Mouse (Mus musculus) CD4-positive, CD25-positive, alpha-beta regulatory T cell, adult 2 months (primary cell): ENCODE measurements at regions not wholly inside any gene's neighbourhood (a gene's known extent, or its start where the extent isn't known, plus 50 kb on each side); places are given as distances from the start of the nearest gene placed in this dataset.

Experiments used
- DNase-seq: peaks from one replicate; pipeline ENCODE4 v3.0.0-alpha.2; 2012; ENCODE audit warnings: low read depth, low spot score

DNA sequence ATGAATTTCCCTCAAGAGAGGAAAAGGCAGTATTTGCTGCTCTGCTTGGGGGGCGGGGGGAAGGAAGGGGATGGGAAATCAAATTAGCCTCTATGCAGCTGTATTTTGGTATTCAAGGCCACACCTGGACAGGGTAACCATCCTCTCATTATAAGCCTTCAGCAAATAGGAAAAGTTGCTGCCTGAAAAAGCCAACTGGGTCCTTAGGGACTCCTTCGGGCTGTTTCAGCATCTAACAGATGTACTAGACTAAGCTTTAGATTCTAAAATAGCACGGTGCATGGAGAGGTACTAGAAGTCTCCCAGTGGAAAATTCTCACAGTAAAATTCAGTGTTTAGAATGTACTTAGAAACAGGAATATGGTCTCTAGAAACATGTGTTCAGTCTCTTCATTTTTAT lies 183.1 kb downstream of the Gm13691 start:
- no peak for DNase-seq

GRCm38 (mm10) chr2:84183624-84184287 lies 193.4 kb downstream of the Gm13691 start:
- no peak for DNase-seq

GRCm38 (mm10) chr2:84184288-84185015 lies 194.1 kb downstream of the Gm13691 start:
- no peak for DNase-seq

GRCm38 (mm10) chr2:84185016-84185330 lies 194.6 kb downstream of the Gm13691 start:
- no peak for DNase-seq

DNA sequence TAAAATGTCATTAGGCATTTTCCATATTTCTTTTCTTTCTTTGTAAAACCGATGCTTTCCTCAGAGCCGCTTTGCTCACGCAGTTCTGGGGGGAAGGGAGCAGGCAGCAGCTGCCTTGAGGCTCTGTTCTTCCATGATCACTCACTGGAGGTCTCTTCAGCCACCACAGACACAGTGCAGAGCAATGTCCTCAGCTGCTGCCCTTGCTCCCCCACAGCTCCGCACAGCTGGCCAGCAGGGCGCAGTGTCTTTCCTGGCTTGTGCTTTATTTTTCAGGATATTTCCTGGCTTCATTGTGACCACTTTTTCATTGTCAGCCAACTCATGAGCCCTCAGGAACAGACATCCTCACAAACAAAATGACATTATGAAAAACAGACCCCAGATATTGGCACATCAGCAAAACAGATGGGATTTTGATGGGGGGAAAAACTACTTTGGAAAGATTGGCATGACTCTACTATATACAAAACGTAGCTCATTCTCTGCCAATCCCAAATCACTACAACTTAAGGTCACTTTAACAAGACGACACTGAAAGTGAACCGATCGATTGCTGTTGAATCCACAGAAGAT lies 195.9 kb downstream of the Gm13691 start:
- no peak for DNase-seq

GRCm38 (mm10) chr2:84187456-84187855 lies 197.1 kb downstream of the Gm13691 start:
- no peak for DNase-seq

- DNase-seq = no peak
These were observed 198.9 kb downstream of the Gm13691 start for GRCm38 (mm10) chr2:84189302-84189701.

DNA sequence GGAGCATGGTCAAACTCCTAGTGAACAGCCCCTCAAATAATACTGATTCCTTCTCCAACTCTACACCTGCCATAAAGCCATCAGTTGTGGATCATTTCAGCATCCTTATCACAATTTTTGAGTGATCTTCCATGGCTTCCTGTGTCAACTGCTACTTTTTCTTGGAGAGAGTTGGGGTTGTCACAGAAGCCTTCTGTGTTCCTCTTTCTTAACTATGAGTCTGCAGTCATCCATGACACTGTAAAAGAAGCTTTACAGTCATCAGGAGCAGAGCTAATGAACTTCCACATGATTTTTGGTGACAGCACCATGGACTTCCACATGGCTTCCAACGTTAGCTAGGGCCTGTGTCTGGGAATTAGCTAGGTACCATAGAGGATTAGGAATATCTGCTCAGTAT lies 208.1 kb downstream of the Calcrl start:
- no peak for DNase-seq

DNA sequence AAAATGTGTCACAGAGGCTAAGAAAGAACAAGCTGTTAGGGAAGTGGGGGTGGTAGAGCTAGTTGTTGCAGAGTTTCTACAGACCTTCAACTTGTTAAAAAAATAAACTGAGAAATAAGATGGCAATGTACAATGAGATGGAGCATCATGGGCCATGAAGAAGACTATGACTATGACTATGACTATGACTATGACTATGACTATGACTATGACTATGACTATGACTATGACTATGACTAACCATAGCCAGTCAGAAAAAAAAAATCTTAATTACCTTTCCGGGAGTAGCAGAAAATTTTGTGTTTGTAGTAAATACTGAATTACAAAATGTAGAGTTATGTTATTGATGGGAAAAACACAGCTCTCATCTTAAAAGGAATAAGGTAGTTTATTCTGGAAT lies 203.2 kb downstream of the Calcrl start:
- no peak for DNase-seq

DNA sequence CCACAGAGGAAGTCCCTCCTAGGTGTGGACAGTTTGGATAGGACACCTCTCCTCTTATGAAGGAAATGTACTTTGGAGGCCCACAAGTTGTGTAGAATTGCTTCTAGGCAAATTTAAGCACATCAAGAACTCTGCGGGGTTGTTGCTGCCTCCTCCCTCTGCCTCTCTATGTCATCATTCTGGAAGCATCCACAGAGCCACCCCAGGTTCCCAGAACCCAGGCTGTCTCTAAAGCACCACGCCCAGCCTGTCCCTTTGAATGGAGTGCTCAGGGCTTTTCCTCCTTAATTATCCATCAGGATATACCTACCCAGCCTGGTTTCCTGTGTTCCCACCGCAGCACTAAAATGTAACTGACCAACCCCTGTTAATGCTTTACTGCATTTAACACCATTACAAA lies 195.4 kb downstream of the Calcrl start:
- no peak for DNase-seq

DNA sequence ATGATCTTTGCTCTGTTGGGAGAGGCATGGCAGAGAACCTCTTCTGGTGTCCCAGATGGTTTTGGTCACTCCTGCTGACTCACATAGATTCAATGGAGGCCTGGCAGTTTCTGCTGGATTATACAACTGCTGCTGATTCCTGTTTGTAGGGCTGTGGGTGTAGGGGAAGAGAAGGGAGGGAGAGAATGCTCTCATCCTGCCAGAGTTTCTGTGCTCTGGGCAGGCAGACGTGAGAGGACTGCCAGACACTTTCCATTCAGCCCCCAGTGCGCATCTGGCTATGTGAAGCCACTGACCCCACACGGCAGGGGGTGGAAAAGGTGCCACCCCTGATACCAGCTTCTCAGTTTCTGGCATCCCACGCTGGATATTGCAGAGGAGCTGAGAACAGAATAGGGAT lies 189.6 kb downstream of the Calcrl start:
- DNase-seq = no peak

DNA sequence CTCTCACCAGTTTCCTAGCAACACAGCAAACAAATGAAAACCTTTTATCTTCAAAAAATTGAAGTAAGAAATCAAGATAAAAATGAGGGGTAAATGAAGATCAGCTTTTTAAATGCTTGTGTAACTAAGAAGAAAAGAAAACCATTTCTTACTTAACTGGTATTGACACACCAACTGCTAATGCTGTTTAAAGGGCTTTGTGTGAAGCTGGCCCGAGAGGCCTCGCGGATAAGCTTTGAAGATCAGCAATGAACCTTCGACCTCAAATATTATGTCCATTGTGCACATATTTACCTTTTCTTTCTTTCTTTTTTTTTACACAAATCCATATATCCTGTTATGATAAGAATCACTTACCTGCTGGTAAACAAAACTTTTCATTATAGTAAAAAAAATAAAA lies 184.0 kb downstream of the Calcrl start:
- DNase-seq = no peak

GRCm38 (mm10) chr2:84241986-84242385 lies 183.2 kb downstream of the Calcrl start:
- no peak for DNase-seq

DNA sequence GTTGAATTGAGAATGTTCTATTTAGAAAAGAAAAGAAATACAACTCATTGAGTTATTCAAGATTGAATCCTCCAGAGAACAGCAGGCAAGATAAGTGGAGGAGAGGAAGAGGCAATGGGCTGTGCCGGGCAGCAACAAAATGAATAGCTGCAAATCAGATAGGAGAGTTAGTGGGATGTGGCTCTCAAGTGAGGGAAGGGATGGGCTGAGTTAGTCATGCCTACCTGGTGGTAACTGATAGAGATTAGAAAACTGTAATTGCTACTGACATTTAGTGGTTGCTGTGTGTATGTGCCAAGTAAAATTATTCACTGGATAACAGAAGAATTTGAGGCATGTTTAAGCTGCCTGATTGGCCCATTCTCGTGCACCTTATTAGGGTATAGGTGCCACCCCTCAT lies 179.3 kb downstream of the Calcrl start:
- no peak for DNase-seq

DNA sequence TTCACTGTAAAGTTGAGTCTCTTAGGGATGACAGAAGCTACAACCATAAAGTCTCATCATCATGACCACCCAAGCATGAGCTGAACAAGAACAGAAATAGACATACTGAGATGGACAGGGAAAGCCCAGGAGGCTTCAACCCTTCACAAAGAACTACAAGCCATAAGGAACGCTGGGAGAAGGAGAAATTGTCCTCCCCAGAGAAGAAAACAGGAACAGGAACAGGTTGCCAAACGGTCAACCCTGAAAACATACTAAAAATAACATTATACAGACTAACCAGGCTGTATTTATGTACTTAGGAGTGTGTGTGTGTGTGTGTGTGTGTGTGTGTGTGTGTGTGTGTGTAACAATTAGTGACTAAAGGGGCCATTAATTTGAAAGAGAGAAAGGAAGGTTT lies 178.6 kb downstream of the Calcrl start:
- no peak for DNase-seq

GRCm38 (mm10) chr2:84248169-84248568 lies 177.0 kb downstream of the Calcrl start:
- DNase-seq = no peak

DNA sequence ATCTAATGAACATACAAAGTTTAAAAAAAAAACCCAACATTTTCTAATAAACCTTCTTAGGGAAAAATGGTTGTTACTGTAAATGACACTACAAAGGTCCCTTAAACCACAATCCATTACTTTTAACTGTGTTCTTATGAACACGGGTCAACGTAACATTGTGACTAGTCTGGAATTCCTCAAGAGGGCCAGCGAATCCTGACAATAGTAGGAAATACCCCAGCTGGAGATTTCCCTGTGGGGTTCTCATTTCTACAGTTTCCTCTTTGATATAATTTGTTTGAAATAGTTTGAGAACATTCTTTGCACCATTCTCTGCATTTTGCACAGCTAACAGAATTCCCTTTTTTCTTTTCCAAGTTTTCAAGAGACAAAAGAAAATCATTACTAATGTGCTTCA lies 175.3 kb downstream of the Calcrl start:
- DNase-seq = no peak

DNA sequence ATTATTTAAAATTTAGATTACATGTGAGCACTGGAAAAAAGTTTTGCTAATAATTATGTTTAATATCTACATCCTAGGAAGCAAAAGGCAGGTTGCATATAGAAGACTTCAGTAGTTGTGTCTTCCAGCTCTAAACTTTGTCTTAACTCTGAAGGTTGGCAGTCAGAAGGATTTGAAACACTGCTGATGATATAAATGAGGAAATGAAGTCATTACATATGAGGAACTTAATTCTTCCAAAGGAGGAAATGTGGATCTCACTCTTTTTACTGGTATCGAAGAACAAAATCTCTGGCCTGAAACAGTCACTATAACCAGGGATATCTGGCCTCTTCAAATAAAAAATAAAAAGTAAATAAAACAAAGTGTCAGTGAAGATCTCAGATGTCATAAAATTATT lies 173.1 kb downstream of the Calcrl start:
- DNase-seq = no peak

- DNase-seq = no peak
These were observed 166.7 kb downstream of the Calcrl start for GRCm38 (mm10) chr2:84258339-84259006.

- DNase-seq = no peak
These were observed 166.0 kb downstream of the Calcrl start for GRCm38 (mm10) chr2:84259222-84259621.

DNA sequence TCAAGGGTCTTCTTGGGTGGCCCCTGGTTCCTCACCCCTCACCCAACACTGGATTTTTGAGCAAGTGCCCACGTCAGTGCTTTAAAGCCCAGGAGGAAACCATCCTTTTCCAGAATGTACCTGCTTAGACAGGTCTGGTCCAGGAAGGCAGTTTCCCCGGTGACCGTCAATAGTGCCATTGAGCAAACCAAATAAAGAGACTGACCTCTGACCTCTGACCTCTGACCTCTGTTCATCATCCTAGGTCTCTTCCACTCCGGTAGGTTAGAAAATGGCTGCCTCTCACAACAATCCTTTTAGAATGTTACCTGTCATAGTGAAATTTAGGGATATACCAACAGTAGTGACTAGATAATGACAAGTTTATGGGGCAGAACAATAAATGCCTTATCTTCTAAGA lies 164.5 kb downstream of the Calcrl start:
- no peak for DNase-seq

DNA sequence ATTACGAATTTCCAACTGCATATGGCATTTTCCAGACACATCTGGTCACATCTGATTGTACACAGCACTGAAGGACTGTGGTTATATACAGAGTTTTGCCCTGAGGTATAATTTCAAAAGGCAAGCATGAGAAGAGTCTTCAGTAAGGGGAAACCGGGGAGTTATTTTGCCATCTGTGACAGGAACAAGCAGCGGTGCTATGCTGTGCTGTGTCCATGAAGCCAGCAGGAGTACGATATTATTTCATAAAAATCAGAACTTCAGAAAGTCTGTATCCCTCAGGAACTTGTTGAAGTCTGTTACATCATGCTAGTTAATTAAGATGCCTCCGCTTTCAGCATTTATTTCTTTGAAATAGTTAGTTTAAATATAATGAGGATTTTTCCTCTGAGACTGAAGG lies 163.7 kb downstream of the Calcrl start:
- no peak for DNase-seq

- DNase-seq = no peak
These were observed 160.7 kb downstream of the Calcrl start for GRCm38 (mm10) chr2:84264485-84264884.
